7 mouse cellular contexts compared by ENCODE assay signal in the genomic region with DNA sequence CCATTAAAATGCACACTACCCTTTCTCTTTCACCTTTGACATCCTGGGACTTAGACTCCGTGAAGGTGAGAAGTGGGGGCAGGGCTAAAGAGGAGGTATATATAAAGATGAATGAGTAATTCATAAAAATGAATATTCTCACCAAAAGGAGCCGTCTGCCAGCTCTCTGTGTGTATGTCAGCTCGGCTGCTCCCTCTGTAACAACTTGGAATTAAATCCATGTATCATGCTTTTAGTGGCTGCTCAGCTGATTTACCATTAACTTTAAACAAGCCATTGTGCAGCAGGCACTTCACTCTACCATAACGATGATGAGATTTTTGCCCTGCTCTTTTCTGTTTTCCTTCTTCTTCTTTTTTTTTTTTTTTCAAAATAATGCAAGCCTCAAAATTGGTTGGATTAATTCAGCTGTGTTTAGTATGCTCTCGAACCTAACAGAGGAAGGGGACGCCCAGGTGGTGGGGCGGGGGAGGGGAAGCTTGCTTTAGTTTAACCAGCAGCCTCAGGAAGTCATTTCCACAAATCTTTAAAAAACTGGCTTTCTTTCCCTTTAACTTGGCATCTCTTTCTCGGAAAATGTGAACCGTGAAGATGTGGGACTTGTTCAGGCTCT.
A peak's percentile ranks its signal among the peaks of the same experiment; 100 is the strongest.
DNase-seq lines count a peak whose midpoint lies in the region; ATAC-seq and TF ChIP-seq lines count a peak whose summit lies in the region.

No protein-coding gene starts in this region.

- no peak overlapping the region for H3K9ac ChIP-seq in liver, embryonic 11.5 days (ENCODE audit: low read depth, low read length)
- peak overlapping the region; percentile 41; the same call in 1 of the 2 replicates for H3K9ac ChIP-seq in forebrain, embryonic 12.5 days
- H3K9ac ChIP-seq in intestine, postnatal 0 days (ENCODE audit: low read depth, low read length) = no peak overlapping the region

- WGBS in liver, embryonic 11.5 days = 29% methylated on average over 9 of the region's 9 CpGs
- WGBS in forebrain, embryonic 12.5 days = 11% methylated on average over 9 of the region's 9 CpGs
- WGBS in intestine, postnatal 0 days = 16% methylated on average over 9 of the region's 9 CpGs
- 21% methylated on average over 9 of the region's 9 CpGs for WGBS in small intestine, adult 2 months

- H3K36me3 ChIP-seq in liver, embryonic 11.5 days (ENCODE audit: control insufficient read depth, insufficient read depth, low read length) = no peaks in the 10 kb centered on the region
- no peaks in the 10 kb centered on the region for H3K36me3 ChIP-seq in forebrain, embryonic 12.5 days (replicated peaks)
- H3K36me3 ChIP-seq in intestine, postnatal 0 days (ENCODE audit: control insufficient read depth, insufficient read depth) = no peaks in the 10 kb centered on the region
- no peaks in the 10 kb centered on the region for H3K36me3 ChIP-seq in small intestine, adult 2 months (ENCODE audit: control insufficient read depth, insufficient read depth, low read length)

- no peak for DNase-seq in liver, embryonic 11.5 days (ENCODE audit: low spot score)
- DNase-seq in liver = no peak
- no peak for DNase-seq in B cell, adult 2 months
- no peak for DNase-seq in ovary, adult 18-20 months (ENCODE audit: low spot score)

- no peak overlapping the region for H3K4me3 ChIP-seq in liver, embryonic 11.5 days (ENCODE audit: low read depth, low read length)
- peak overlapping the region; percentile 29 for H3K4me3 ChIP-seq in forebrain, embryonic 12.5 days (replicated peaks)
- peak overlapping the region; percentile 16 for H3K4me3 ChIP-seq in intestine, postnatal 0 days (ENCODE audit: low read depth, low read length)
- H3K4me3 ChIP-seq in small intestine, adult 2 months (ENCODE audit: low read depth, low read length) = peak overlapping the region; percentile 44

- H3K27ac ChIP-seq in liver, embryonic 11.5 days (ENCODE audit: low read depth, low read length) = no peak overlapping the region
- H3K27ac ChIP-seq in forebrain, embryonic 12.5 days = peak overlapping the region; percentile 80
- no peak overlapping the region for H3K27ac ChIP-seq in intestine, postnatal 0 days (ENCODE audit: low read depth, low read length)
- no peak overlapping the region for H3K27ac ChIP-seq in small intestine, adult 2 months (ENCODE audit: insufficient read depth, low read depth, low read length)

- peak overlapping the region; percentile 52 for H3K4me2 ChIP-seq in liver, embryonic 11.5 days
- H3K4me2 ChIP-seq in forebrain, embryonic 12.5 days = peak overlapping the region; percentile 61
- H3K4me2 ChIP-seq in intestine, postnatal 0 days (replicated peaks; ENCODE audit: low read depth) = peak overlapping the region; percentile 60

- ATAC-seq in liver, embryonic 11.5 days (replicated peaks; ENCODE audit: low FRiP score) = no peak
- ATAC-seq in forebrain, embryonic 12.5 days (ENCODE audit: low FRiP score) = 0 out of 2 replicates have a peak, but pooled peaks have one; percentile 8
- ATAC-seq in intestine, postnatal 0 days = no peak

- H3K9me3 ChIP-seq in liver, embryonic 11.5 days (ENCODE audit: control insufficient read depth, low read length) = no peaks in the 10 kb centered on the region
- H3K9me3 ChIP-seq in forebrain, embryonic 12.5 days = no peaks in the 10 kb centered on the region
- H3K9me3 ChIP-seq in intestine, postnatal 0 days (ENCODE audit: control insufficient read depth) = no peaks in the 10 kb centered on the region

- peaks cover 13% of the 10 kb centered on the region for H3K27me3 ChIP-seq in liver, embryonic 11.5 days (replicated peaks; ENCODE audit: control insufficient read depth, insufficient read depth, low read length)
- H3K27me3 ChIP-seq in forebrain, embryonic 12.5 days = peaks cover 18% of the 10 kb centered on the region
- H3K27me3 ChIP-seq in intestine, postnatal 0 days (replicated peaks; ENCODE audit: control insufficient read depth, insufficient read depth, low read length) = no peaks in the 10 kb centered on the region; the same call in 1 of the 2 replicates
- 0 out of 2 replicates have a peak, but pooled peaks cover 6% of the 10 kb centered on the region for H3K27me3 ChIP-seq in small intestine, adult 2 months (ENCODE audit: control insufficient read depth, insufficient read depth, low read length)

- peaks cover 5% of the 10 kb centered on the region; the same call in 1 of the 2 replicates for H3K4me1 ChIP-seq in liver, embryonic 11.5 days (replicated peaks; ENCODE audit: control insufficient read depth, insufficient read depth, low read length)
- peaks cover 31% of the 10 kb centered on the region for H3K4me1 ChIP-seq in forebrain, embryonic 12.5 days
- no peaks in the 10 kb centered on the region for H3K4me1 ChIP-seq in intestine, postnatal 0 days (replicated peaks; ENCODE audit: control insufficient read depth, insufficient read depth, low read length)
- H3K4me1 ChIP-seq in small intestine, adult 2 months (ENCODE audit: control insufficient read depth, insufficient read depth, insufficient read length, low read length) = no peaks in the 10 kb centered on the region; the same call in 1 of the 2 replicates

- no peak for TF ChIP-seq POLR2A in small intestine, adult 2 months (IDR thresholded peaks at IDR 0.05; ENCODE audit: low read depth, low read length)

- no peak for TF ChIP-seq CTCF in intestine, postnatal 0 days (IDR thresholded peaks at IDR 0.05; ENCODE audit: low read depth)
- TF ChIP-seq CTCF in small intestine, adult 2 months (IDR thresholded peaks at IDR 0.05; ENCODE audit: extremely low read depth, insufficient read length, insufficient replicate concordance, low read depth, low read length) = no peak
